In the genomic region with DNA sequence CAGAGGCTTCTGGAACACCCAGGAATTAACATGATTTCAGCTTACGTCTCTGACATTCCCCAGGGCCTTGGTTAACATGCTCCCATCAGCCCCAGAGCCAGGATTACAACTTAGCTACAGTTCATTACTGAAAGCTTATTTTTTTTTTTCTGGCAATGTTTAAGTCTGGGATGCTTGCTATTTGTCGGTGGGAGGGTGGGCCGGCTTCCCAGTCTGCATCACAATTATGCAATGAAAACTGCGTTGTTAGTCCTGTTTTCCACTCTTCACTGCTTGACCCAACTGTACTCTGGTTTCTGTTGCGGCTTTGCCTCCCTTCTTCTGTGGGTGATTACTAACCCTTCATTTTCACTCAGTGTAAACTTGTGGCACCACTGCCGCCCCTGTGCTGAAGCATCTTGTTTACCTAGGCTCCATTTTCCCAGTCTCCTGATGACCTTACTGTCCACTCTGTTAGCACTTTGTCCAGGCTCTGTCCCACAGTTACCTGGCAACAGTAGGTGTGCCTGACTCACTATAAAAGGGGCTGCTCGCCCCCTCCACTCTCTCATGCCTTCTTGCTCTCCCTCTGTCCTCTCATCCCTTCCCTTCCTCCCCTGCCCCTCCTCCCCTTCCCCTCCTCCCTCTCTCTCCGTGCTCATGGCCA, we compare ENCODE assay signal across 8 mouse cellular contexts. TPM values are rescaled to one million over a fixed set of nuclear protein-coding genes. Genes with fewer than 3 reads are reported as not detected.
DNase-seq lines count a peak whose midpoint lies in the region; ATAC-seq lines count a peak whose summit lies in the region.

No protein-coding gene starts in this region.

- ATAC-seq in kidney, embryonic 15.5 days (replicated peaks; ENCODE audit: low FRiP score), result no peak
- ATAC-seq in heart, embryonic 12.5 days (ENCODE audit: insufficient number of reproducible peaks, low FRiP score), result no peak
- ATAC-seq in midbrain, embryonic 13.5 days, result 0 out of 2 replicates have a peak, but pooled peaks have one; percentile 10

- DNase-seq in kidney, adult 11 months, result no peak
- DNase-seq in left cerebral cortex, adult 18-20 months (ENCODE audit: low spot score in 2 of 2), result no peak
- DNase-seq in spleen, postnatal 36 days (ENCODE audit: low spot score in 2 of 2), result no peak
- DNase-seq in kidney, adult 9 months, result no peak

- H3K4me1 ChIP-seq in kidney, embryonic 15.5 days, result peaks cover 55% of the 10 kb centered on the region
- H3K4me1 ChIP-seq in brown adipose tissue, adult 24 weeks (ENCODE audit: control insufficient read depth, insufficient read depth, insufficient read length, low read length), result no peaks in the 10 kb centered on the region
- H3K4me1 ChIP-seq in heart, embryonic 12.5 days (replicated peaks), result peaks cover 30% of the 10 kb centered on the region
- H3K4me1 ChIP-seq in midbrain, embryonic 13.5 days (replicated peaks), result peaks cover 16% of the 10 kb centered on the region

- H3K36me3 ChIP-seq in kidney, embryonic 15.5 days, result no peaks in the 10 kb centered on the region
- H3K36me3 ChIP-seq in heart, embryonic 12.5 days, result 0 out of 2 replicates have a peak, but pooled peaks cover 3% of the 10 kb centered on the region
- no peaks in the 10 kb centered on the region for H3K36me3 ChIP-seq in midbrain, embryonic 13.5 days

- H3K4me2 ChIP-seq in kidney, embryonic 15.5 days, result no peak overlapping the region
- no peak overlapping the region for H3K4me2 ChIP-seq in heart, embryonic 12.5 days
- no peak overlapping the region for H3K4me2 ChIP-seq in midbrain, embryonic 13.5 days (replicated peaks)

- H3K27ac ChIP-seq in kidney, embryonic 15.5 days, result 0 out of 2 replicates have a peak overlapping the region, but pooled peaks have one; percentile 2
- 0 out of 2 replicates have a peak overlapping the region, but pooled peaks have one; percentile 11 for H3K27ac ChIP-seq in brown adipose tissue, adult 24 weeks (replicated peaks; ENCODE audit: low read depth, low read length)
- 0 out of 2 replicates have a peak overlapping the region, but pooled peaks have one; percentile 15 for H3K27ac ChIP-seq in heart, embryonic 12.5 days (ENCODE audit: poor library complexity, severe bottlenecking)
- no peak overlapping the region for H3K27ac ChIP-seq in midbrain, embryonic 13.5 days

- no peak overlapping the region for H3K9ac ChIP-seq in kidney, embryonic 15.5 days
- H3K9ac ChIP-seq in heart, embryonic 12.5 days, result no peak overlapping the region
- no peak overlapping the region for H3K9ac ChIP-seq in midbrain, embryonic 13.5 days (replicated peaks)

- 44% methylated on average over 8 of the region's 8 CpGs for WGBS in kidney, embryonic 15.5 days
- WGBS in heart, embryonic 12.5 days, result 63% methylated on average over 8 of the region's 8 CpGs
- WGBS in midbrain, embryonic 13.5 days, result 54% methylated on average over 8 of the region's 8 CpGs

- no peaks in the 10 kb centered on the region for H3K9me3 ChIP-seq in kidney, embryonic 15.5 days (replicated peaks)
- peaks cover 4% of the 10 kb centered on the region; the same call in 1 of the 2 replicates for H3K9me3 ChIP-seq in heart, embryonic 12.5 days (replicated peaks)
- no peaks in the 10 kb centered on the region for H3K9me3 ChIP-seq in midbrain, embryonic 13.5 days

- H3K4me3 ChIP-seq in kidney, embryonic 15.5 days (replicated peaks), result no peak overlapping the region
- no peak overlapping the region for H3K4me3 ChIP-seq in brown adipose tissue, adult 24 weeks (ENCODE audit: insufficient read depth, low read depth, low read length)
- H3K4me3 ChIP-seq in heart, embryonic 12.5 days, result no peak overlapping the region
- no peak overlapping the region for H3K4me3 ChIP-seq in midbrain, embryonic 13.5 days (replicated peaks)

- no peaks in the 10 kb centered on the region for H3K27me3 ChIP-seq in kidney, embryonic 15.5 days
- H3K27me3 ChIP-seq in heart, embryonic 12.5 days (replicated peaks), result no peaks in the 10 kb centered on the region; the same call in 1 of the 2 replicates
- H3K27me3 ChIP-seq in midbrain, embryonic 13.5 days, result no peaks in the 10 kb centered on the region

RNA-seq across cellular contexts. Expression of gene Selenof, which starts 41.6 kb away (rescaled TPM):
- polyA plus RNA-seq in kidney, embryonic 15.5 days (2015; fragmentation: Nextera tagmentation; extraction: Ambion mirVana), result 618 and 674 TPM in 2 replicates
- polyA plus RNA-seq in brown adipose tissue, adult 24 weeks (2012; ENCODE audit: insufficient read depth, insufficient read length, missing spikeins), result 496 and 573 TPM in 2 replicates
- polyA plus RNA-seq in heart, embryonic 12.5 days (2016; fragmentation: Nextera tagmentation; extraction: Ambion mirVana), result 405 and 413 TPM in 2 replicates
- 518 and 526 TPM in 2 replicates for polyA plus RNA-seq in midbrain, embryonic 13.5 days (2015; fragmentation: Nextera tagmentation; extraction: Ambion mirVana)
- 100 to 1,000 TPM; 212 TPM for total RNA-seq in left cerebral cortex, adult 18-20 months (2021)

RNA-seq across cellular contexts. Expression of gene Hs2st1, which starts 41.8 kb away (rescaled TPM):
- 12.5 and 13.0 TPM in 2 replicates for polyA plus RNA-seq in kidney, embryonic 15.5 days (2015; fragmentation: Nextera tagmentation; extraction: Ambion mirVana)
- 4.5 and 7.7 TPM in 2 replicates for polyA plus RNA-seq in brown adipose tissue, adult 24 weeks (2012; ENCODE audit: insufficient read depth, insufficient read length, missing spikeins)
- 11.6 and 11.7 TPM in 2 replicates for polyA plus RNA-seq in heart, embryonic 12.5 days (2016; fragmentation: Nextera tagmentation; extraction: Ambion mirVana)
- 13.9 and 17.4 TPM in 2 replicates for polyA plus RNA-seq in midbrain, embryonic 13.5 days (2015; fragmentation: Nextera tagmentation; extraction: Ambion mirVana)
- 10 to 100 TPM; 50.8 to 51.1 TPM for total RNA-seq in left cerebral cortex, adult 18-20 months (2021)
